Mouse (Mus musculus): Measurements from ENCODE around the gene Slc39a2. TPM values are rescaled to one million over a fixed set of nuclear protein-coding genes. Genes with fewer than 3 reads are reported as not detected.

Slc39a2 gene
- total RNA-seq, 2 experiments from 2014 or later, result 0.18 TPM; not detected in 1

DNA sequence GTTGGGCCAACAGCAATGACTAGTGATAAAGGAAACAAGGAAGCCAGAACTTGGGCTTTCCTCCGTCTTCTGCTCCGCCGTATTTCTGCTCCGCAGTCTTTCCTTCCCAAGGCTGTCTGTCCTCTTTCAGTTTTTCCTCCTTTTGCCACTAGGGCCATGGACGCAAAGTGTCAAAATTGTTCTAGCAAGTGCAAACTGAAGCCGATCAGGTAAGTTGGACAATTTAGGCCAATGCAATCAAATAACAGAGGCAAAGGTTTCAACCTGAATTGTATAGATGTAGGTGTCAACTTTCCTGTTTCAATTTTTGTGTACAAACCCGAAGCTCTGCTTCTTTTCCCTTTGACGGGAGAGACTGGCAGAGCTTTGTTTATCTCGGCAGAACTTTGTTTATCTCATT is 37.3 kb downstream of the Slc39a2 start:
- no peak for ATAC-seq (ENCODE audit: poor library complexity, severe bottlenecking)

DNA sequence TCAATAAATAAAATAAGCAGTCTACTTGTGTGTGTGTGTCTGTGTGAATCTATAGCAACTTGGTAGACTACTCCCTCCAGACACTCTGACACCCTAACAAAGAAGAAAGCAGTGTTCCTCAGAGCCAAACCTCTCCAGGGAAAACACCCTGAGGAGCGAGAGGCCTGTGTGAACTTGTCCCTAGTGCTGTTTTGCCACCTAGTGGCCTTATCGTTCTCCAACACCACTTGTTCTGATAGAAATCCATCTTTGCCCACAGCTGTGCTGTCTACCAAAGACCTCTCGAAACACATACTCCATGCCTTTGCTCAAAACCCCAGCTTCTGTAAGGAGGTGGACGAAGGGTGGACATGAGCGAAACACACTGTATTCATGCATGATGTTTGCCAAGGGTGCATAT is 38.1 kb downstream of the Slc39a2 start:
- ATAC-seq (ENCODE audit: poor library complexity, severe bottlenecking), result peak; percentile 40; the same call in 1 of the 2 replicates

GRCm38 (mm10) chr14:51932092-51933020 is 39.7 kb downstream of the Slc39a2 start:
- no peak for ATAC-seq (ENCODE audit: poor library complexity, severe bottlenecking)

DNA sequence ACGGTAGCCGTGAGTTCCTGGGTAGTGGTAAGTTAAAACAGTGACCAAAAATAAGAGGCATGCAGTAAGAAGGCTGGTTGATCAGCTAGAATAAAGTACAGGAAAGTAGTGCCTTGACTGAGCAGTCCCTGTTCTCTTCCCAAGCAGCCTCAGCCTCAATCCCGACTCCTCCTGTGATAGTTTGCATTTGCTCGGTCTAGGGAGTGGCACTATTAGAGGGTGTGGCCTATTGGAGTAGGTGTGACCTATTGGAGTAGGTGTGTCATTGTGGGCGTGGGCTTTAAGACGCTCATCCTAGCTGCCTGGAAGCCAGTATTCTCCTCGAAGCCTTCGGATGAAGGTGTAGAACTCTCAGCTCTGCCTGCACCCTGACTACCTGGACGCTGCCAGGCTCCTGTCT is 46.3 kb downstream of the Slc39a2 start:
- no peak for ATAC-seq (ENCODE audit: poor library complexity, severe bottlenecking)

GRCm38 (mm10) chr14:51940944-51941560 is 48.4 kb downstream of the Slc39a2 start:
- ATAC-seq (ENCODE audit: poor library complexity, severe bottlenecking), result peak; percentile 92

GRCm38 (mm10) chr14:51941577-51941976 is 48.9 kb downstream of the Slc39a2 start:
- ATAC-seq (ENCODE audit: poor library complexity, severe bottlenecking), result no peak

DNA sequence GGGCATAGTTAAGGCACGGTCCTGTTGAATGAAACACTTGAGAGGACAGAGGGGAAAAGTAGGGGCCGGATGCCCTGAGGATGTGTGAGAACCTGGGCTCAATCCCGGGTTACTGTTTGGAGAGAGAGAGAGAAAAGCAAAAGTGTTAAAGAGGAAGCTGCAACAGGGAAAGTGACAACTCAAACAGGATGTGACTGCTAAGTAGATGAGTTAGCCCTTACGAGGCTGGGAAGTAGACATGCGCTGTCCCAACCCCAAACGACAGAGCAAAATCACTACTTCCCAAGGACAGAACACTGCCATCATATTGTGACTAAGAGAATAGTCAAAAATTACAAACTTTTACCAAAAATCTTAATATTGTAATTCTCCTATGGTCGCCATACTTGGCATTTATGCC is 49.5 kb downstream of the Slc39a2 start:
- peak; percentile 75 for ATAC-seq (ENCODE audit: poor library complexity, severe bottlenecking)

GRCm38 (mm10) chr14:51943336-51943735 is 50.6 kb downstream of the Slc39a2 start:
- no peak for ATAC-seq (ENCODE audit: poor library complexity, severe bottlenecking)

Other genes with a start within 250 kb of the Slc39a2 start
- gene Gm17079, start 197.4 kb upstream of the Slc39a2 start, total RNA-seq (2015), result not detected in 2 replicates
- gene Gm17079, start 197.4 kb upstream of the Slc39a2 start, total RNA-seq (2017), result not detected in 2 replicates
- gene Gm5800, start 175.7 kb upstream of the Slc39a2 start, total RNA-seq (2015), result not detected in 2 replicates
- gene Gm5800, start 175.7 kb upstream of the Slc39a2 start, total RNA-seq (2017), result not detected in 2 replicates
- not detected in 2 replicates for gene Ang4, start 119.3 kb upstream of the Slc39a2 start, total RNA-seq (2015)
- not detected in 2 replicates for gene Ang4, start 119.3 kb upstream of the Slc39a2 start, total RNA-seq (2017)
- gene AY358078, start 92.8 kb upstream of the Slc39a2 start, total RNA-seq (2015), result not detected in 2 replicates
- gene AY358078, start 92.8 kb upstream of the Slc39a2 start, total RNA-seq (2017), result not detected in 2 replicates
- gene Ear6, start 39.2 kb upstream of the Slc39a2 start, total RNA-seq (2015), result 69.3 and 75.6 TPM in 2 replicates
- gene Ear6, start 39.2 kb upstream of the Slc39a2 start, total RNA-seq (2017), result 89.1 and 124 TPM in 2 replicates
- gene Mettl17, start 8.0 kb upstream of the Slc39a2 start, total RNA-seq (2015), result 6.2 and 11.7 TPM in 2 replicates
- gene Mettl17, start 8.0 kb upstream of the Slc39a2 start, total RNA-seq (2017), result 6.3 and 11.1 TPM in 2 replicates
- gene Ndrg2, start 21.3 kb downstream of the Slc39a2 start, total RNA-seq (2015), result 0.36 and 1.5 TPM in 2 replicates
- gene Ndrg2, start 21.3 kb downstream of the Slc39a2 start, total RNA-seq (2017), result not detected in 2 replicates
- not detected in 2 replicates for gene Tppp2, start 25.5 kb downstream of the Slc39a2 start, total RNA-seq (2015)
- not detected in 2 replicates for gene Tppp2, start 25.5 kb downstream of the Slc39a2 start, total RNA-seq (2017)
- gene Rnase13, start 29.9 kb downstream of the Slc39a2 start, total RNA-seq (2015), result not detected in 2 replicates
- gene Rnase13, start 29.9 kb downstream of the Slc39a2 start, total RNA-seq (2017), result not detected in 2 replicates
- 1.7 and 2.6 TPM in 2 replicates for gene Arhgef40, start 91.8 kb downstream of the Slc39a2 start, total RNA-seq (2015)
- gene Arhgef40, start 91.8 kb downstream of the Slc39a2 start, total RNA-seq (2017), result 2.2 and 5.1 TPM in 2 replicates
- gene Tmem253, start 122.8 kb downstream of the Slc39a2 start, total RNA-seq (2015), result not detected in 2 replicates
- gene Tmem253, start 122.8 kb downstream of the Slc39a2 start, total RNA-seq (2017), result not detected in 2 replicates
- 3.7 and 4.4 TPM in 2 replicates for gene Zfp219, start 127.8 kb downstream of the Slc39a2 start, total RNA-seq (2015)
- gene Zfp219, start 127.8 kb downstream of the Slc39a2 start, total RNA-seq (2017), result 4.7 and 5.1 TPM in 2 replicates
- gene Olfr221, start 149.6 kb downstream of the Slc39a2 start, total RNA-seq (2015), result not detected in 2 replicates
- not detected in 2 replicates for gene Olfr221, start 149.6 kb downstream of the Slc39a2 start, total RNA-seq (2017)
- 221 and 239 TPM in 2 replicates for gene Hnrnpc, start 211.1 kb downstream of the Slc39a2 start, total RNA-seq (2015)
- 322 and 343 TPM in 2 replicates for gene Hnrnpc, start 211.1 kb downstream of the Slc39a2 start, total RNA-seq (2017)
- 2.9 and 3.6 TPM in 2 replicates for gene Rpgrip1, start 217.8 kb downstream of the Slc39a2 start, total RNA-seq (2015)
- 2.7 TPM in 2 replicates for gene Rpgrip1, start 217.8 kb downstream of the Slc39a2 start, total RNA-seq (2017)

All from megakaryocyte, adult 5-6 weeks (primary cell).